Mouse (Mus musculus) spleen, adult 18-20 months (tissue): ENCODE results near the gene Wnt7a.

Experiments
- DNase-seq, 2 experiments: peaks; one replicate each; pipeline ENCODE4 v3.0.0; 2022; ENCODE audit warnings: mixed read lengths in 2 of 2

Gene Wnt7a

GRCm38 (mm10) chr6:91384415-91384814 is 26.7 kb downstream of the Wnt7a start:
- DNase-seq: no peak

GRCm38 (mm10) chr6:91383871-91384270 is 27.3 kb downstream of the Wnt7a start:
- DNase-seq: no peak

- DNase-seq: no peak
Observed at GRCm38 (mm10) chr6:91383303-91383702, 27.9 kb downstream of the Wnt7a start.

DNA sequence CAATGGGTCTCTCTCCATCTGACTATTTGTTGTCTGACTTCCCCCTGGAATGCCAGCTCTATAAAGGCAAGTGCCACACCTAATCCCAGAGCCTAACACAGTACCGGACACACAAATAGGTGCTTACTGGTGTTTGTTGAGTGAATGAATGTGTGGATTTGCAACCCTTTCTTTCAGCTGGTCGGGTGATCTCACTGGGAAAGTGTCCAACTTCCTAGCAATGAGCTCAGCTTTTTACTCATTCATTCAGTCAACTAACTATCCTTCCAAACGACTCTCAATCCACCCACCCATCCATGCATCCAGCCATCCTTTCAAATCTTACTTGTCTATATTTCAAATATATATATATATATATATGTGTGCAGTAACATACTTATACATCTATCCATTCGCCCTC is 31.3 kb downstream of the Wnt7a start:
- no peak for DNase-seq

GRCm38 (mm10) chr6:91379266-91379665 is 31.9 kb downstream of the Wnt7a start:
- DNase-seq: no peak

DNA sequence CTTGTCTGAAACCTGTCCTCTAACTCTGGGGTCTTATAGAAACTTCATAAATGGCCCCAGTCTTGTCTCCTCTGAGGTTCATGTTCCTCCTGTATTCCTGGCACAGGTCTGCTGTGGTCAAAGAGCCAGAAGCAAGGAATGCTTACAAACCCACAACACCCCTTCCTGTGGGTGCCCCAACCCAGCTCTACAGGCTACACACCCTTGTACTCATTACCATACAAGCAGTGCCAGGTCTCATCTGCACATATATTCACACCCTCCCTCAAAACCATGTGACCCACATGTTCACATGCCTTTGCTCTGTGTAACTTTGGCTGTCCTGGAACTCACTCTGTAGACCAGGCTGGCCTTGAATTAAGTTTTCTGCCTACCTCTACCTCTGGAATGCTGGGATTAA is 38.2 kb downstream of the Wnt7a start:
- no peak for DNase-seq

DNA sequence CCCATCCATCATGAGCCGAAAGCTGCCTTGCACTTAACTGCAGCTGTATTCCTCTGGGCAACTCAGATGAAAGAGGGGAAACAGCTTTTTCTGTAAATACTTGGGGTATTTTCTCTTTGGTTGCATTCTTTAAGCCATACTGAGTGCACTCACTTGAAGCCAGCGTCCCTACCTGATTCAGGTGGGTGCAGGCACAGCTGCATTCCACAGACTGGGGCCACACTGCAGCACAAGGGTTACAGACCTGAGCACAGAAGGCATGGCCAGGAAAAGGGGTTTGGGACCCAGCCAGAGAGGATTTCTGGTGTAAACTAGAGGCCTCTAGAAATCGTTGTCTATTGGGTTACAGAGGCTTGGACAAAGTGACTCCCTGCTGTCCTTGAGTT is 38.6 kb downstream of the Wnt7a start:
- no peak for DNase-seq

- DNase-seq: no peak
Observed at GRCm38 (mm10) chr6:91371912-91372585, 39.1 kb downstream of the Wnt7a start.

GRCm38 (mm10) chr6:91366781-91367180 is 44.4 kb downstream of the Wnt7a start:
- DNase-seq: no peak

DNA sequence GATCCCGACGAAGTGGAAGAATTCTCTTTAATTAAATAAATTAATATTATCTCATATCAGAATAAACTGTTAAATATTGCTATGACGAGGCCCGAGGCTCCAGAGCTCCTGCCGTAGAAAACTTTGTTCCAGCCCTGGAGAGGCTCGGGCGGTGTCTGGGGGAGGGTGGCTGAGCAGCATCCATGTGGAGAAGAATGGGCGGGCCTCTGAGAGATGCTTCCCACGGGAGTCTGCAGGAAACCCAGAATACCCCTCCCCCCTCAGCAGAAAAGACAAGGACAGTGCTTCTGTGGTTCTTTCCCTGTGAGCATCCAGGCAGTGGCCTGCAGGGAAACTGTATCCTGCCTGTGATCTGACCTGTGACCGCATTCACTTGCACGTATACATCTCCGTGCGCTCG is 45.7 kb downstream of the Wnt7a start:
- DNase-seq: no peak

GRCm38 (mm10) chr6:91362756-91363155 is 48.4 kb downstream of the Wnt7a start:
- DNase-seq: no peak

DNA sequence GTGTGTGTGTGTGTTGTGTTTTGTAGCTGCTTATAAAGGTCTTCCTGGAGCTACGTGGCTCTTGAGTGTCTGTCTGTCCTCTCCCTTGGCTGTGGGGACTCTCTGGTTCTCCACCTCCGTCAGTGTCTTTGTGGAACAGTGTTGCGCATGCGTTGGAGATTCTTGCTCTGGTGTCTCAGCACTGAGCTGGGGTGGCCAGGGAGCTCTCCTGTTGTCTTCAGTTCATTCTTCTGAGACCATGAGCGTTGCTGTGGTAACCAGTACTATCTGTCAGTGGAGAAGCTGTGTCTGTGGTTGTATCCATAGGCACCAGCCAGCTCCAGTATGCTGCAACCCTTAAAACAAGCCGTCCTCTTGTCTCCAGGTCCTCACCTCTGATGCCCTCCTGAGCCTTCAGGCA is 50.2 kb downstream of the Wnt7a start:
- DNase-seq: no peak

DNA sequence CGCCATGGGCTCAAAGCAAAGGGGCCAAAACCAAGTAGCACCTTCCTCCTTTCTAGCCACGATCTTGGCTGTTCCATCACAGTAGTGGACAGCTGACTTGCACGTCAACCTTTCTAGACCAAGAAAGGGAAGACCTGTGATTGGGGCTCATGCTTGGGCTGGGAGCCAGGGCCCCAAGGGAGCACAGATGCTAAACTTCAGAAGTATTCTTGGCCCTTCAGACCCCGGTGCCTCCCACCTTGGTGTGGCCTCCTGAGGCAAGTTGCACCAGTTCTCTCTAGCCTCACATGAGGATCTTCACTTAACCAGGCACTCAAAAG is 50.8 kb downstream of the Wnt7a start:
- no peak for DNase-seq

DNA sequence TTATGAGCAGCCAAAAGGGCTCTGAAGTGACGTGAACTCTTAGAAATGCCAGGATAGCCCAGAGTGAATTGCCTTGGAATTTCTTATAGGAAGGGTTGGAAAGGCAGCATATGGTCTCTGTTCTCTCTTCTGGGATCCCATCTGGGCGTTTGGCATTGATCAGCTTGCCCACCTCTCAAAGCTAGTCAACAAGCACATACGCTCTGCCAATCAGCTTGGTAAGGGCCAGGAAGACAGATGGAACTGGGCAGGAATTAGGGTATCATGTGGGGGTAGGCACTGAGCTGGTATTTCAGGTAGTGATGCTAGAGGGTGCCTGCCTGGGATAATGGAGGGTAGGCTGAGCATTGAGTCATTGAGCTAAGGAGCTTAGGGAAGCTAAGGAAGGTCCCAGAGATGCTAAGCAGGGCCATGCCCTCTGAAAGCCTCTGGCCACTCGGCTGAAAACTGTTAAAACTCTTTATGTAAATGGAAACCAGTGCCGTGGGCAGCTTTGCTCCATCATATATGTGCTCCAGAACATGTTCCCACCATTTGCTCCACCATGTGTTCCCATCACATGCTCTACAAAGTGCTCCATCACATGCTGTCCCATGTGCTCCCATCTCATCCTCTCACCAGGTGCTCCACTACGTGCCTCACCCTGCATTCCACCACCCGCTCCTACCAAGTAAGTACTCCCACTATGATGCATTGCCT is 51.3 kb downstream of the Wnt7a start:
- no peak for DNase-seq

GRCm38 (mm10) chr6:91358866-91359656 is 52.1 kb downstream of the Wnt7a start:
- DNase-seq: no peak

GRCm38 (mm10) chr6:91358394-91358793 is 52.8 kb downstream of the Wnt7a start:
- DNase-seq: no peak

GRCm38 (mm10) chr6:91357238-91357876 is 53.8 kb downstream of the Wnt7a start:
- no peak for DNase-seq

DNA sequence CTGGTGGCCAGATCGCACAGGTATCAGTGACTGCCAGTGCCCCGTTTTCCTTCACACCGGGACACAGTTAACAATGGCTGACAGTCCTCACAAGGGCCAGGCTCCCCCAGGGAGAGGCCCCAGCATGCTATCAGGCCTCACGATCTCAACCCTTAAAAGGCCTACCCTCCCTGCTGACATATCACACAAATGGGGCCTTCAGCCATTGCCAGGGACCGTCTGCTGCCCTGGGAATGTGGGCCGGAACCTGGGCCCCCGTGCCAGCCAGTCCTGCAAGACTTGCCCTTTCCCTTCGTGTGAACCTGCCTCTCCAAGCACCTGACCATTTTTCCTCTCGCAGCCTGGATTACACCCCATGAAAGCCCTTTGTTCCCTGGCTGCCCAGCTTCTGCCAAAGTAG is 61.5 kb downstream of the Wnt7a start:
- no peak for DNase-seq

DNA sequence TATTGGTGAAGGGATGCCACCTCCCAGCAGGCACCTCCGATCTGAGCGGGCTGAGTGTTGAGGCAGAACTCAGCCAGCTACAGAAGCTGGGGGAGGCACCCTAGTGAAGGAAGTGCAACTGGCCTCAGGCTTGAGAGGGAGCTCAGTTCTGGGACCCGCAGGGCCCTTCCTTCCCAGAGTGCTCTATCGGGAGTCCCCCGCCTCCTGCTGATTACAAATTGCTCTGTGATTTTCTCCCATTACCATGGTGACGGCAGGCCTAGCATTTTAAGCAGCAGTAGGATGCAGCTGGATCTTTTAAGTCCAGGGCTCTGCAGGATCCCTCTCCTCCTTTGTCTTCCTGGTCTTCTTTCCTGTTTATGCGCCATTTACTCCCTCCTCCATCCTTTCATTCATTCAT is 63.4 kb downstream of the Wnt7a start:
- DNase-seq: no peak

DNA sequence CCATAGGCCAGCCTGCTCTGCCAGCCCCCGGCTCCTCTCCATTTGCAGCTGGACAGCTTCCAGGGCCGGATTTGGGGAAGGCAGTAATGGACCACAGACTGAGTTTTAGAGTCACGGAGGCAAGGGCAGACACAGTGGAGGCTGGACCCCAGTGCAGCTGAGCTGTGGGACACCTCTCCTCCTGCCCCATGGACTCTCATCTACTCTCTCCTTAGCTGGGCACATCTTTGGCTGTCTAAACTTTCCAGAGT is 64.3 kb downstream of the Wnt7a start:
- no peak for DNase-seq

DNA sequence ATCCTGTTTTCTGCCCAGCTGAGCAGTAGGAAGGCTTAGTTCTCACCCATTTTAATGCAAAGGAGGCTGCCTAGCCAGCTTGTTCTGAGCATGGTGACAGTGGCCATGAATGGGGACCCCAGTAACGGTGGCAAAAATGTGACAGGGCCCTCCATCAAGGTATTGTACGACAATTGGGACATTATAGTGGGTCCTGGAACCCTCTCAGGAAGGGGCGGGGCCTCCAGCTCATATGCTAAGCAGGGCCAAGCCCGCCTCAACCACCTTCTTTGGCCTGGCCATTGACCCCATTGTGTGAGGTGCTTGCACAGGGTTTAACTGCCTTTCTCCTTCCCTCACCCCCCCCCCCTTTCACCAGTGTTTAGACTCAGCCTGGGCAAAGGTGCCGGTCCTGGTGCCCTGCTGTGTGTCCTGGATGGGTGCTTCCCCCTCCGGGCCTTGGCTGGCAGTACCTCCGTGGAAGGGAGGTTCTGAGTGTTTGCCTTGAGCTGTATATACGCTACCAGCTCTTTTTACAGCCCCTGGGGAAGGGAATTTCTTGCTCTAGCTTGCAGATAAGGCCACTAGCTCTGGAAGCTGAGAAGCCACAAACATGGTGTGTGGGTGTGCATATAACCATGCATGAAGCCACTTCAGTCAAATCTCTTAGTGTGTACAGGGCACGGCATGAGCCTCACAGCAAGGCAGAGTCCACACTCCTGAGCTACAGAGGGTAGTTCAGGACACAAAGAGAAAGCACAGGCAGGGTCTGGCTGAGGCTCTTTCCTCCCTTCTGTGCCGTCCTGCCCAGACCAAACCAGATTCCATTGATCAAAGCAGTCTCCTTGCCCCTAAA is 64.9 kb downstream of the Wnt7a start:
- no peak for DNase-seq

DNA sequence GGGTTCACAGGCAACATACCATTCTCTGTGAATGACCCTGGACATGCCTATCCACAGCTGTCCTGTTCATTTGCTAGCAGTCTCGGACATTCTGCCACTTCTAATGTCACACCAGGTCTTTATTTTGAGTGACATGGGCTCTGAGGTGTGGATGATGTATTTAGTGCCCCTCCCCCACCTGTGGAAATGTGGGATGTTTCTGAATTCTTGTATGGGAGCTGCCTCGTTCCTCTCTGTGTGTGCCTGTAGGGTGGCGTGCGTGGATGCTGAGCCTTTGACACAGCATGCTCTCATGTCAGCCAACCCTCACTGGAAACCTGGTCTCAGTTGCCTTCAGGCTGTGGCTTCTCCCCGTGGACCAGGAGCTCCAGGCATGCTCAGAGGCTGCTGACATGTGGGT is 66.1 kb downstream of the Wnt7a start:
- no peak for DNase-seq

DNA sequence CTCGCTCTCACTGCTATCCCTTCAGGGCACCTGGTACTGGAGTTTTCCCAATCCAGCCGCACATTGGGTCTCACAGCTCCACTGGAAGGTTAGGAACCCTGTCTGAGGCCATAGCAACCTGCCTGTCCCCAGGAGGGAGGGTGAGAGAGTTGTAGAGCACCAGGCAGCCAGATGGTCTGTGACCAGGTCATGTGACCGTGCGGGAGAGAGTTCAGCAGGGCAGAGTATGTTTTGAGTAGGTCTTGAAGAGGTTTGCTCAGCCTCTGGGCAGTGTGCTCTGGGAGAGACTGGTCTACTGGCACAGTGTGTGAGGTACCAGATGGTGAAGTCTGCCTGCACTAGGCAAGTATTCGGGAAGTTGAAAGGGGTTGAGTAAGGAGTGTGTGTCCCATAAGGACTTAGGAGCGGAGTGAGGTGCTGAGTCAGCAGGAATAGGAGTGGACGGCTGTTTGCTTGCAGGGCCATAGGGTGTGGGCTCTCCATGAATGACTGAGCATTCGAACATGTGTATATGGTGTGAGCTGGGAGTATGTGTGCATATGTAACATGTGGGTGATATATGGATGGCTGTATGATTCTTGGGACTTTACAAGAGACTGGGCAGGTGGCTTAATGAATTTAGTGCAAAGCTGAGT is 71.4 kb downstream of the Wnt7a start:
- DNase-seq: no peak
